Mouse (Mus musculus) liver, adult 2 months (tissue): Measurements from ENCODE around the gene Rhoj.

Experiments used
- CTCF ChIP-seq: fragments of 200-500 bp; IDR thresholded peaks from 2 replicates; pipeline ENCODE4 v1.5.1; 2011; ENCODE audit warnings: low read depth, low read length, control low read depth
- POLR2A ChIP-seq: fragments of 200-500 bp; IDR thresholded peaks from 2 replicates; pipeline ENCODE4 v1.6.1; 2011; ENCODE audit warnings: low read length, control low read depth; ENCODE audit not compliant: insufficient read depth; ENCODE audit errors: extremely low read depth

DNA sequence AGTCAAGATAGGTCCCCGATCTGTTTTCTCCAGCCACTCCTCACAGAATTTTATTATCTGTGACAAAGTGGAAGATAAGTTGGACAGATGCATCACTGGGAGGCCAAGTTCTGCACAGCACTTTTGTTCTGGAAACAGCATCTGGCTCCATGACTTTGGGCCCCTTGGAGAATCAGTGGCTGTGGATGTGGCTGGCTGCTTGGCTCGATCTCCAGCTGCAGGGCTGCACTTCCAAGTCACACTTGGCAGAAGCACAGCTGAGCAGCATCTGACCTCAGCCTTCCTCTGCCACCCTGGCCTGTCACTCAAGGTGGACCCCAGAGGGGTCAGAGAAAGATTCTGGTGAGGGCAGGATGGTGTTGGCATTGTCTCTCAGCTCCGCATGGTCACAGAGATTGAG lies 22.0 kb upstream of the Rhoj start:
- no peak for TF ChIP-seq CTCF
- no peak for TF ChIP-seq POLR2A
